Mouse (Mus musculus): ENCODE data around the gene Lrrc8e. TPM values are rescaled to one million over a fixed set of nuclear protein-coding genes. Genes with fewer than 3 reads are reported as not detected.

Gene Lrrc8e
- polyA plus RNA-seq, 3 experiments from 2014 or later = 0.90 TPM; not detected in 2

DNA sequence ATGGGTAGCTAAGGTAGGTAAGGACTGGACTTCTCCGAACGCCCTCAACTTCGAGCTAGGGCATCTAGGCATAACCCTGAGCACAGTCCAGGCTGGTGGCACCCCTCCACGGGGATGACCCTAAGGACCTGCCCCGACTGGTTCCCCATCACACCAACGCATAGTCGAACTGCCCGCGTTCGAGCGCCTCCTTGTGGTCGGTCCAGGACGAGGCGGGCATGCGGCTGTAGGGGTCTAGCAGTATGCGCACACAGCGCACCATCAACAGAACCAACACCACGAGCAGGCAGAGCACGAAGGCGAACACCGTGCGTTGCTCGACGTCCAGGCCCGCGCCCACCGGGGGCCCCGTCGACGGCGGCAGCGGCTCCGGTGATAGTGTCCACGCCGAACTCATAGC, 31.6 kb downstream of the Lrrc8e start:
- ATAC-seq = peak; percentile 43

- peak; percentile 11 for ATAC-seq
Measured at GRCm38 (mm10) chr8:4258678-4259077, 32.1 kb downstream of the Lrrc8e start.

DNA sequence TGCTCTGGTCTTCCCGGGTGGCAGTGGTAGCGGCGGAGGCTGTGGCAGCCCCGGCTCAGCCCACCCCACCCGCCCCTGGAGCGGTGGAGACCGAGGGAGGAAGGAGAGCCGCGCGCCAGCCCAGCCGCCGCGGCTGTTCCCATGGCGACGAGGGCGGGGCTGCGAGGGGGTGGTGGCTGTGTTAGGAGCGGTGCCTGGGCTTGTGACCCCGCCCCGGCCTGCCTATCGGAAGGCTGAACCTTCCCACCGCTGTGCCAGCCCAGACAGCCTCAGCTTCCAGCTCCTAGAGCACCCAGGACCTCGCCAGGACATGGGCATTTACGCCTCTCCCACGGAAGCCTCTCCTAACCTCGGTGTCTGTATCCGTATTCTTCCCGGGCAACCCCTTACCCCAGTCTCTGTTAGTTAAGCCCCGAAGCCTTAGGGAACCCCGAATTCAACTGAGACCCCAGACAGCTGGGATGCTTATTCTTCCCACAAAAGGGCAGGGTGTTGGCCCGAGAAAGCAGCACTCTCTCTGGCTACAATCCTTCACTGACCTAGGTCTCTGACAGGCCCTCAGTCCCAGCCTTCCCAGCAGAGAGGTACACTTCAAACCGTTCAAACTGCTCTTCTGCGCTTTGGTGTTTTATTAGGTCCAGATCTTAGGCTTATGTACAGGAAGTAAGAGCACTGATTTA, 32.6 kb downstream of the Lrrc8e start, which contains the start of gene Ctxn1:
TSS of gene Ctxn1 (minus strand) at position 150 of the 680 bp plus-strand sequence.
- peak; percentile 95 for ATAC-seq

- ATAC-seq = no peak
Measured at GRCm38 (mm10) chr8:4259805-4260170, 33.2 kb downstream of the Lrrc8e start.

- ATAC-seq = no peak
Measured at GRCm38 (mm10) chr8:4263105-4263791, 36.6 kb downstream of the Lrrc8e start.

DNA sequence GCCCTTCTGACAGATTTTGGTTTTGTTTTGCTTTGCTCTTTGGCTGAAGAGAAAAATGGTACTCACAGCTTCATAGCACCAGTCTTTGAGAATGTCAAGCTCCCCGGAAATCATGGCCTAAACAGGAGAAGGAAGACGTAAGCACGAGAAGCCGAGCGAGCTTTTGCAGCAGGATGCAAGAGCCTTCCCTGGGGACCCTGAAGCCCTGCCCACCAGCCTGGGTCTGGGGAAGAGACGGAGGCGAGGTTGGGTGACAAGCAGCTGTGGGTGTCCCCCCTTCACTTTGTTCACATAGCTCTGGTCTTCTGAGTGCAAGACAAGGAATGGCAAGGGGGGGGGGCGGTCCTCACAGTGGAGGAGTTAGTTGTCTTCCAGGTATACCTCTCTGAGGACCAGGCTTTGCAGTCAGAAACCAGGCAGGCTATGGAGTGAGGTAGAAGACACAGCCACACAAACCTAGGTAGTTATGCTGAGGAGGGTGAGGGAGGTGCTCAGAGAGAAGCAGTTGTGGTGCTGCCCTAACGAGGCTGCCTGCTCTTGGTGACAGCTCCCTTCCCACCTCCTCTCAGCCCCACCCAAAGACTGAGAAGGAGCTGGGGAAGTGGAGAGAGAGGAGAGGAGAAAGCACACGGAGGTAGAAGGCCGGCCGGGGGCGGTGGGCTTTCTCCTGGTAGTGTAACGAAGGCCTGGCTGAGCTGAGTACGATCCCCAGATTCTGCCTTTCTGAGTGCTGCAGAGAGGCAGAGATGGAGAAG, 38.7 kb downstream of the Lrrc8e start:
- no peak for ATAC-seq

GRCm38 (mm10) chr8:4267627-4268026, 41.0 kb downstream of the Lrrc8e start:
- no peak for ATAC-seq

GRCm38 (mm10) chr8:4269609-4270008, 43.0 kb downstream of the Lrrc8e start:
- no peak for ATAC-seq

DNA sequence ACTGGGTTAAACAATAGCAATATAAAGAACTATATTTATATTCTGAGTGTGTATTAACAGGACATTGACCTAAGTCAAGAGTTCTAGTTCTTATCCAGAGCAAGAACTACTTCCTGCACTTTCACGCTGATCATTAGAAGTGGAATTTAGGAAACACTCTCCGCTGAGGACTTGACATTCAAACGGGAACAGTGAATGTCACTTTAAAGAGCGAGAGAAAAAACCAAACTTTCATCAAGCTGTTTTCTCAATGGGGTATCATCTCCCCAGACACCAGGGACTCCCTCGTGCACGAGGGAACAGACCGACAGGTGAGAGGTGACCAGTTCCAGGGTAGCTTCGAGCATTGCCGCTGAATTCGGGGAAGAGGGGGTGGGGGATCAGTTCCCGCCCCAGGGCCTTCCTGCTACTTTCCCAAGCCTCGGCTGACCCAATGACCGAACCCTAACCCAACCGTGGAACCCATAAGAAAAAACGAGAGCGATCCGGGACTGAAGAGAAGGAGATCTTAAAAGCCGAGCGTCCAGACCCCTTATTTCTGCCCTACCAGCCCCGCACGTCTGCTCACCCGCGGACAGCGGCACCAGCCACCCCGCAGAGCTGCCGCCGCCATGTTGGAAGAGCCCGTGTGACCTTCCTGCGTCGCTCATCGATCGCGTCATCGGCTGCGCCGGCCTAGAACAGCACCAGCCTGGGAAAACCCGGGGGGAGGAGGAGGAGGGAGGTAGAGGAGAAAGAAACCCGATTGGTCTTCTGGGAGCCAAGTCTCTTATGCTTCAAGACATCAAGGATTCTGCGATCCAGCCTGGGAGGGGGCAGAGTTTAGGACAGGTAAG, 48.9 kb downstream of the Lrrc8e start, which contains the start of gene Timm44:
TSS of gene Timm44 (minus strand) at position 639 of the 836 bp plus-strand sequence.
- peak; percentile 98 for ATAC-seq

DNA sequence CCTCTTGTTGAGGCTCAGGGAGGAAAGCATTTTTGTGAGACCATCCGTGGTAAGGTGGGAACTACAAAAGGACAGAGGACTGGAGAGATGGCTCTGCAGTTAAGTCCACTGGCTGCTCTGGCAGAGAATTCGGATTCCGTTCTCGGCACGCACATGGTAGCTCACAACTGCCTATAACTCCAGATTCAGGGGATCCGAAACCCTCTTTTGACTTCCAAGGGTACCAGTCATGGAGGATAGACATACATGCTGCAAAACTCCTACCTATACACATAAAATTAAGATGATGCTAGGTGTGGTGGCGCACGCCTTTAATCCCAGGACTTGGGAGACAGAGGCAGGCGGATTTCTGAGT, 49.5 kb downstream of the Lrrc8e start:
- no peak for ATAC-seq

Other genes starting within 250 kb of the Lrrc8e start
- gene Cd209f, start 121.0 kb upstream of the Lrrc8e start, polyA plus RNA-seq (2017; shearing (Covaris generic)) = not detected
- under 1 TPM in 1 of 3 experiments, not detected in 2; 0.12 TPM for gene Cd209g, start 92.7 kb upstream of the Lrrc8e start, polyA plus RNA-seq (2017; shearing (Covaris generic))
- gene Evi5l, start 60.3 kb upstream of the Lrrc8e start, polyA plus RNA-seq (2017; shearing (Covaris generic)) = 1 to 10 TPM; 3.9 to 6.0 (median 5.7) TPM
- gene Prr36, start 9.4 kb upstream of the Lrrc8e start, polyA plus RNA-seq (2017; shearing (Covaris generic)) = under 1 TPM; 0.30 to 0.57 (median 0.50) TPM
- gene Map2k7, start 11.9 kb downstream of the Lrrc8e start, polyA plus RNA-seq (2017; shearing (Covaris generic)) = 10 to 100 TPM; 17.2 to 33.1 (median 20.0) TPM
- gene Gm49320, start 12.0 kb downstream of the Lrrc8e start, polyA plus RNA-seq (2017; shearing (Covaris generic)) = under 1 TPM in 1 of 3 experiments, not detected in 2; 0.35 TPM
- 1 to 10 TPM; 1.9 to 8.2 (median 5.2) TPM for gene Tgfbr3l, start 21.4 kb downstream of the Lrrc8e start, polyA plus RNA-seq (2017; shearing (Covaris generic))
- 10 to 100 TPM in 2 of 3 experiments, 1 to 10 TPM in 1; 9.1 to 16.0 (median 15.9) TPM for gene Snapc2, start 26.3 kb downstream of the Lrrc8e start, polyA plus RNA-seq (2017; shearing (Covaris generic))
- gene Ctxn1, start 32.4 kb downstream of the Lrrc8e start, polyA plus RNA-seq (2017; shearing (Covaris generic)) = under 1 TPM in 2 of 3 experiments, not detected in 1; 0.74 to 0.89 TPM
- gene Timm44, start 49.1 kb downstream of the Lrrc8e start, polyA plus RNA-seq (2017; shearing (Covaris generic)) = 10 to 100 TPM; 69.8 to 91.0 (median 81.9) TPM
- 10 to 100 TPM in 2 of 3 experiments, 1 to 10 TPM in 1; 7.7 to 12.9 (median 11.6) TPM for gene Ccl25, start 98.4 kb downstream of the Lrrc8e start, polyA plus RNA-seq (2017; shearing (Covaris generic))
- 10 to 100 TPM; 31.0 to 37.8 (median 34.3) TPM for gene Elavl1, start 98.6 kb downstream of the Lrrc8e start, polyA plus RNA-seq (2017; shearing (Covaris generic))

All from inflammation-experienced regulatory T-cells, adult 6 months (primary cell).